Mouse (Mus musculus): ENCODE data around the gene Fignl1.

- no peak for TF ChIP-seq TAL1 (IDR thresholded peaks at IDR 0.05; ENCODE audit: low read length)
- no peak for TF ChIP-seq GATA1 (IDR thresholded peaks at IDR 0.05; ENCODE audit: low read length)
Observed at GRCm38 (mm10) chr11:11832755-11833084, 24.0 kb upstream of the Fignl1 start.

Data from erythroblast, embryonic 14.5 days (primary cell).